Mouse (Mus musculus): Measurements from ENCODE around the gene Tcp1. TPM values are rescaled to one million over a fixed set of nuclear protein-coding genes. Genes with fewer than 3 reads are reported as not detected.

Tcp1 gene
- 570 and 598 TPM in 2 replicates for total RNA-seq (2012; rRNA removed)
- polyA plus RNA-seq (2012; ENCODE audit: insufficient read depth in 1 of 2, insufficient read length in 2 of 2, low read depth in 1 of 2, low replicate concordance in 2 of 2, missing spikeins in 1 of 2), result 1,000 to 10,000 TPM in 1 of 2 experiments, 100 to 1,000 TPM in 1; 485 to 1,425 TPM

DNA sequence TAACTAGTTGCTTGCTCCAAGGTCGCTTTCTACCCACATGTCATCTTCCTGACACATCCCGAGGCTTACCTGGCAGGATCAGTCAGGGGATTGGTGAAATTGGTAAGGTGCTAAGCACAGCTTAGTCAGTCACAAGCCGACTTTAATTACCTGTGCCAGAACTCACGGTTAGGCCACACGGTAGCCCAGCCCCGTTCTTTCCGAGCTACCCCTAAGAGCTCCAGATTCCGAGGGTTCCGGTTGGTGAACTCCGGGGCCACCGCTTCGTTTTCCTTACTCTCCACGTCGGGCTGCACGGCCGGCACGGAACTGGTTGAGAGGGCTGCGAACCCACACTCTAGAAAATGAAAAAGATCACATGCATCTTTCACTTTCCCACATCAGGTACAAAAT is at the start of gene Tcp1:
TSS of gene Tcp1 (plus strand) at position 214 of the 393 bp plus-strand sequence.
- peaks cover 0 to 6% of the 10 kb centered on the region in 2 experiments; a peak in 2 of 4 replicates for H3K4me1 ChIP-seq (ENCODE audit: control insufficient read depth in 1 of 2, insufficient read depth in 2 of 2, low read length in 2 of 2)
- peaks cover 31 to 36% of the 10 kb centered on the region in 2 experiments for H3K36me3 ChIP-seq (ENCODE audit: control insufficient read depth in 1 of 2, insufficient read depth in 2 of 2, low read length in 2 of 2)
- no peak for DNase-seq (ENCODE audit: low read depth, low spot score)
- TF ChIP-seq POLR2A (IDR thresholded peaks at IDR 0.05; ENCODE audit: control insufficient read depth in 1 of 2, insufficient read depth in 1 of 2, low read depth in 1 of 2, low read length in 2 of 2, poor library complexity in 1 of 2) (0 out of 4 replicates have a peak, but pooled peaks of 1 of the 2 experiments have one; percentile 8), SIN3A (IDR thresholded peaks at IDR 0.05; ENCODE audit: low read length) (peak; percentile 11; the same call in 1 of the 2 replicates), POLR2AphosphoS2 (IDR thresholded peaks at IDR 0.05; ENCODE audit: low read length) (no peak), ZC3H11A (IDR thresholded peaks at IDR 0.05; ENCODE audit: low read depth, low read length) (no peak), MAZ (IDR thresholded peaks at IDR 0.05; ENCODE audit: low read depth, low read length) (no peak), MXI1 (IDR thresholded peaks at IDR 0.05; ENCODE audit: low read depth, low read length) (peak; percentile 45; the same call in 1 of the 2 replicates)
- peak within 1 kb of the TSS; percentile 92 for H3K27ac ChIP-seq (ENCODE audit: control insufficient read depth, low read depth, low read length)
- peaks cover 41% of the 10 kb centered on the region for H3K79me2 ChIP-seq (ENCODE audit: control insufficient read depth, insufficient read depth, low read length, poor library complexity)
- no peaks in the 10 kb centered on the region for H3K9me3 ChIP-seq (replicated peaks; ENCODE audit: insufficient read depth, low read length)
- peak within 1 kb of the TSS; percentile 65 to 97 for H3K4me3 ChIP-seq (ENCODE audit: control insufficient read depth in 1 of 2, insufficient read depth in 1 of 2, low read depth in 2 of 2, low read length in 2 of 2)
- peak within 1 kb of the TSS; percentile 93 for H3K9ac ChIP-seq (ENCODE audit: control insufficient read depth, low read depth, low read length, poor library complexity, severe bottlenecking)
- no peaks in the 10 kb centered on the region for H3K27me3 ChIP-seq (ENCODE audit: control insufficient read depth in 1 of 2, insufficient read depth in 2 of 2, low read length in 2 of 2)

DNA sequence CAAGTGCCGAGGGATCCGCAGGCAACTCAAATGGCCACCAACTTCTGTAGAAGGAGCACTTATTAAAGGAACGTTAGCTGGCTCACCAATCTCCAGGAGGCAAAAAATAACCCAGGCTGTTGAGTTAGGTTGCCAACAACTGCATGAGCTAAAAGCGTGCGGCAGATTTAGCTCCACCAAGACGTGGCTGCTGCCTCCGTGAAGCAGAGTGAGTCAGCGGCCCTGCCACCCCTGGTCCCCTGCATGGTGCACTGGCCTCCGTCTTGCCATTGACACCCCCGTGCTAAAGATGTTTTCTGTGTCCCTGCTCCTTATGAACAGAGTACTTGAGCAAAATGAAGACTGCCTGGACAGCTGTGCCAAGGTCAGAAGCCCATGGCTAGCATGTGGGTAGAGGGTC is 48.6 kb upstream of the Tcp1 start:
- H3K36me3 ChIP-seq (ENCODE audit: control insufficient read depth in 1 of 2, insufficient read depth in 2 of 2, low read length in 2 of 2), result no peaks in the 10 kb centered on the region
- DNase-seq (ENCODE audit: low read depth, low spot score), result no peak
- no peak overlapping the region for H3K9ac ChIP-seq (ENCODE audit: control insufficient read depth, low read depth, low read length, poor library complexity, severe bottlenecking)
- no peaks in the 10 kb centered on the region for H3K79me2 ChIP-seq (ENCODE audit: control insufficient read depth, insufficient read depth, low read length, poor library complexity)
- TF ChIP-seq UBTF (IDR thresholded peaks at IDR 0.05; ENCODE audit: borderline replicate concordance, insufficient read depth, low read depth, low read length), result no peak
- no peak for TF ChIP-seq E2F4 (IDR thresholded peaks at IDR 0.05; ENCODE audit: borderline replicate concordance, low read depth, low read length)
- TF ChIP-seq GABPA (IDR thresholded peaks at IDR 0.05; ENCODE audit: low read depth, low read length), result no peak
- TF ChIP-seq POLR2AphosphoS2 (IDR thresholded peaks at IDR 0.05; ENCODE audit: low read length), result no peak
- no peak for TF ChIP-seq SIN3A (IDR thresholded peaks at IDR 0.05; ENCODE audit: low read length)
- no peak for TF ChIP-seq MXI1 (IDR thresholded peaks at IDR 0.05; ENCODE audit: low read depth, low read length)
- TF ChIP-seq ZKSCAN1 (IDR thresholded peaks at IDR 0.05; ENCODE audit: low read depth, low read length), result no peak
- H3K27me3 ChIP-seq (ENCODE audit: control insufficient read depth in 1 of 2, insufficient read depth in 2 of 2, low read length in 2 of 2), result peaks cover 0 to 2% of the 10 kb centered on the region in 2 experiments; a peak in 2 of 4 replicates
- H3K9me3 ChIP-seq (replicated peaks; ENCODE audit: insufficient read depth, low read length), result no peaks in the 10 kb centered on the region
- no peaks in the 10 kb centered on the region for H3K4me1 ChIP-seq (ENCODE audit: control insufficient read depth in 1 of 2, insufficient read depth in 2 of 2, low read length in 2 of 2)
- H3K4me3 ChIP-seq (ENCODE audit: control insufficient read depth in 1 of 2, insufficient read depth in 1 of 2, low read depth in 2 of 2, low read length in 2 of 2), result no peak overlapping the region
- H3K27ac ChIP-seq (ENCODE audit: control insufficient read depth, low read depth, low read length), result no peak overlapping the region

DNA sequence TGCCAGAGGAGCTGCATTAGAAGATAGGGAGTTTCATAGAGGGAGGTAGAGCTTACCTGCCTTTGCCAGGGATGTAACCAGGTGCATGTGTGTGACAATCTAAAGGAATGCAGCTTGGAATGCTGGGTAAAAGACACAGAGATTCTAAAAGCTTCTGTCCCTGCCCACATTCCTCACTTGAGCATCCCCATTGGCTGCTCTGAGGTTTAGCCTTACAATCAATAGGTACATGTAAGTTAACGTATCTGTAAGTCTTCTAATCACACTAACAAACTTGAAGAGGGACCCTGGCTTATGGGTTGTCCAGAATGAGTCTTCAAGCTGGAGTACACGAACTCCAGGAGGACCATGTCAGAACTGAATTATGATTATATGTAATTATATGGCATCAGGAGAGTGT is 47.5 kb upstream of the Tcp1 start, which contains the start of gene Mas1:
TSS of gene Mas1 (minus strand) at position 101 of the 400 bp plus-strand sequence.
- no peak within 1 kb of the TSS for H3K27ac ChIP-seq (ENCODE audit: control insufficient read depth, low read depth, low read length)
- no peak for DNase-seq (ENCODE audit: low read depth, low spot score)
- no peak within 1 kb of the TSS for H3K4me3 ChIP-seq (ENCODE audit: control insufficient read depth in 1 of 2, insufficient read depth in 1 of 2, low read depth in 2 of 2, low read length in 2 of 2)
- no peak within 1 kb of the TSS for H3K9ac ChIP-seq (ENCODE audit: control insufficient read depth, low read depth, low read length, poor library complexity, severe bottlenecking)
- no peaks in the 10 kb centered on the region for H3K4me1 ChIP-seq (ENCODE audit: control insufficient read depth in 1 of 2, insufficient read depth in 2 of 2, low read length in 2 of 2)
- H3K9me3 ChIP-seq (replicated peaks; ENCODE audit: insufficient read depth, low read length), result no peaks in the 10 kb centered on the region
- no peaks in the 10 kb centered on the region for H3K79me2 ChIP-seq (ENCODE audit: control insufficient read depth, insufficient read depth, low read length, poor library complexity)
- H3K36me3 ChIP-seq (ENCODE audit: control insufficient read depth in 1 of 2, insufficient read depth in 2 of 2, low read length in 2 of 2), result no peaks in the 10 kb centered on the region
- H3K27me3 ChIP-seq (ENCODE audit: control insufficient read depth in 1 of 2, insufficient read depth in 2 of 2, low read length in 2 of 2), result peaks cover 0 to 2% of the 10 kb centered on the region in 2 experiments; a peak in 2 of 4 replicates
- TF ChIP-seq E2F4 (IDR thresholded peaks at IDR 0.05; ENCODE audit: borderline replicate concordance, low read depth, low read length) (no peak), ELF1 (IDR thresholded peaks at IDR 0.05; ENCODE audit: low read depth, low read length) (no peak), BHLHE40 (IDR thresholded peaks at IDR 0.05; ENCODE audit: borderline replicate concordance, low read depth, low read length) (no peak), EP300 (IDR thresholded peaks at IDR 0.05; ENCODE audit: low read depth in 1 of 2, low read length in 2 of 2) (no peak), CHD1 (IDR thresholded peaks at IDR 0.05; ENCODE audit: low read depth, low read length) (no peak), RCOR1 (IDR thresholded peaks at IDR 0.05; ENCODE audit: low read depth, low read length) (no peak), SIN3A (IDR thresholded peaks at IDR 0.05; ENCODE audit: low read length) (no peak), MEF2A (IDR thresholded peaks at IDR 0.05; ENCODE audit: extremely low read depth, insufficient replicate concordance, low read depth, low read length, poor library complexity, severe bottlenecking) (no peak), USF1 (IDR thresholded peaks at IDR 0.05; ENCODE audit: low read depth, low read length) (no peak), GATA1 (IDR thresholded peaks at IDR 0.05; ENCODE audit: low read depth, low read length) (no peak), HCFC1 (IDR thresholded peaks at IDR 0.05; ENCODE audit: low read depth, low read length) (no peak), ETS1 (IDR thresholded peaks at IDR 0.05; ENCODE audit: low read depth, low read length) (no peak), SMC3 (IDR thresholded peaks at IDR 0.05; ENCODE audit: low read depth, low read length) (no peak), MAZ (IDR thresholded peaks at IDR 0.05; ENCODE audit: low read depth, low read length) (no peak), ZC3H11A (IDR thresholded peaks at IDR 0.05; ENCODE audit: low read depth, low read length) (no peak), POLR2AphosphoS2 (IDR thresholded peaks at IDR 0.05; ENCODE audit: low read length) (no peak), KAT2A (conservative IDR thresholded peaks at IDR 0.05; ENCODE audit: low read depth, low read length) (no peak), MAX (IDR thresholded peaks at IDR 0.05; ENCODE audit: low read length) (no peak), TCF12 (IDR thresholded peaks at IDR 0.05; ENCODE audit: low read depth, low read length) (no peak)
